Mouse (Mus musculus) layer of hippocampus, adult 6 months (tissue): ENCODE results near the gene Plcz1. TPM values are rescaled to one million over a fixed set of nuclear protein-coding genes. Genes with fewer than 3 reads are reported as not detected.

ENCODE experiments used
- long read RNA-seq, 2 experiments: library from polyadenylated mRNA; unstranded; transcript quantifications; one replicate each; pipeline ENCODE4 v2.0.0; 2019 to 2020
- polyA plus RNA-seq: library from polyadenylated mRNA; unstranded; fragments of <200 nt; fragmentation: Nextera tagmentation; gene quantifications from 2 replicates; pipeline ENCODE4 v1.2.3, GENCODE M21; 2021

Gene Plcz1
- polyA plus RNA-seq, result 0.67 and 0.99 TPM in 2 replicates
- long read RNA-seq, experiment 1, result 0 reads
- long read RNA-seq, experiment 2, partial matches to known transcripts, result 2 of 8 reads
- long read RNA-seq, experiment 2, other reads (novel, unspliced or antisense), result 6 of 8 reads

GRCm38 (mm10) chr6:140041357-140041756 lies at the start of gene Plcz1:
TSS of gene Plcz1 (minus strand) at chr6:140041457.

DNA sequence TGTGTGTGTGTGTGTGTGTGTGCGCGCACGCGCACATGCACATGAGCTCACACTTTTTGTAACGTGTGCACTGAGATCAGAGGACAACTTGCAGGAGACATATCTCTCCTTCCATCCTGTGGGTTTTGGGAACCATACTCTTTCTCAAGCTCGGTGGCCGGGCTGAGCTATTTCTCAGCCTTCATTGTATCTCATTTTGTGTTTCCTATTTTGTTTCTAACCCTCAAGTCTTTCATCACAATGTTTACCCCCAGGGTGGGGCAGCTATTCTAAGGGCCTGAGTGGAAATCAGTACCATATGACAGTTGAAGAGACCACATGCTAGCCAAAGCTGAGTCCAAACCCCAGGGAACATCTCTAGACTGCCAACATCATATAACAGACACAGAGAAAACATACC lies 305 bp downstream of the Plcz1 start, which contains the start of gene Capza3:
TSS of gene Capza3 (plus strand) at position 301 of the 400 bp plus-strand sequence.

Other genes with a start within 250 kb of the Plcz1 start
- gene Capza3, start 205 bp downstream of the Plcz1 start, polyA plus RNA-seq, result not detected in 2 replicates